Mouse (Mus musculus): ENCODE results near the gene Lmo4. TPM values are rescaled to one million over a fixed set of nuclear protein-coding genes. Genes with fewer than 3 reads are reported as not detected.
A peak's percentile ranks its signal among the peaks of the same experiment; 100 is the strongest.

The Lmo4 gene
- total and polyA plus RNA-seq, 3 experiments, result 46.3 to 64.0 (median 57.6) TPM

DNA sequence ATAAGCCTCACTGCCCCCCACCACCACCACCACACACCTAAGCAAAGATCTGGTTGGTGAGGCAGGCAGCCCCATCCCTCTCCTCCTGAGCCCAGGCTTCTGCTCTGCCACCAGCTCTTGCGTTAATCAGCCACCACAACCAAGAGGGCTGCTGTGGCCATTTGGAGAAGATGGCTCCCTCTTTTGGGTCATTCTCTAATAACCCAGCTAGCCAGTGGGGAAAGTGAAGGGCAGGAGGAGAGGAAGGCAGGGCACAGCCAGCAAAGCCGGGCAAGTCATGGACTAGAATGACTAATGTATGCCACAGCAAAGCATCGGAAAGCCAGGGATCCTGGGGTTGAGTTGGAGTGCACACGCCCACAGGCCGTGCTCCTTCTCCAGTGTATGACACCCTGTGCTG is 49.3 kb upstream of the Lmo4 start (continued):
- no peak for TF ChIP-seq EP300 (IDR thresholded peaks at IDR 0.05; ENCODE audit: low read length)

DNA sequence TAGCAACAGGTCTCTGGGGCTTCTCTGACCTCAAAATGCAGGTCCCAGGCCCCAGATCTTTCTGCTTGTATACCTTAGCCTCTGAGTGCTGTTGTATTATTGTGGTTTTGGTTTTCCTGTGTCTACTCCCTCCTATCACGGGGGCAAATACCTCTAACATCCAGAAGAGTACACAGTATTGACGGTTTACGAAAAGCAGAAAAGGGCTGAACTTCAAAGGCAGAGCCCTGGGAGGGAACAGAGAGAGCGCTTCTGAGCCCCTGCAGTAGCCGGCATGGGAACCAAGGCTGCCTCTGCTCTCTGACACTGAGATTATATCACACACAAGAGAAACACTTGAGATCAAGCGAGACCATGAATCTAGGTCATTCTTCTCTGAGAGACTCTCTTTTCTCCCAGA is 48.0 kb upstream of the Lmo4 start:
- Histone ChIP-seq H3K9ac (ENCODE audit: insufficient read depth, low read depth) (no peak overlapping the region), H3K4me2 (ENCODE audit: insufficient read depth, low read depth, poor library complexity, severe bottlenecking) (no peak overlapping the region), H3K4me3 (replicated peaks in 1 of 3; ENCODE audit: low read depth in 2 of 3, low read length in 2 of 3, poor library complexity in 1 of 3) (no peak overlapping the region), H3K9me3 (replicated peaks; ENCODE audit: low read length) (no peaks in the 10 kb centered on the region), H3K36me3 (replicated peaks in 1 of 2; ENCODE audit: control insufficient read depth in 1 of 2, insufficient read depth in 1 of 2, low read length in 1 of 2) (no peaks in the 10 kb centered on the region), H3K27ac (ENCODE audit: insufficient read depth, low read depth) (no peak overlapping the region), H3K27me3 (replicated peaks) (no peaks in the 10 kb centered on the region), H3K4me1 (ENCODE audit: control insufficient read depth in 1 of 2, insufficient read depth in 2 of 2) (peaks cover 5 to 13% of the 10 kb centered on the region in 2 experiments), H3K79me2 (replicated peaks; ENCODE audit: control insufficient read depth, extremely low read depth, insufficient read depth, poor library complexity, severe bottlenecking) (no peaks in the 10 kb centered on the region)
- in situ Hi-C loops (cut with MboI; ENCODE audit: low pct_ligation_motif_present, low pct_unique_long_range_greater_than_20kb, low sequenced_read_pairs) (no loop called here), dilution Hi-C loops (cut with MboI; ENCODE audit: extremely low pct_ligation_motif_present, extremely low pct_unique_long_range_greater_than_20kb, low sequenced_read_pairs) (no loop called here)
- no peak for DNase-seq (ENCODE audit: extremely low read depth)
- TF ChIP-seq ZKSCAN1 (IDR thresholded peaks at IDR 0.05; ENCODE audit: borderline replicate concordance, low read depth, low read length) (no peak), SIN3A (IDR thresholded peaks at IDR 0.05; ENCODE audit: low read length) (no peak), BHLHE40 (IDR thresholded peaks at IDR 0.05; ENCODE audit: low read depth, low read length) (no peak), RCOR1 (conservative IDR thresholded peaks at IDR 0.05; ENCODE audit: low read depth, low read length) (no peak), SMC3 (IDR thresholded peaks at IDR 0.05; ENCODE audit: low read depth, low read length) (no peak), HCFC1 (IDR thresholded peaks at IDR 0.05; ENCODE audit: low read depth, low read length) (no peak), JUN (IDR thresholded peaks at IDR 0.05; ENCODE audit: insufficient read depth, low read depth, low read length) (no peak)

DNA sequence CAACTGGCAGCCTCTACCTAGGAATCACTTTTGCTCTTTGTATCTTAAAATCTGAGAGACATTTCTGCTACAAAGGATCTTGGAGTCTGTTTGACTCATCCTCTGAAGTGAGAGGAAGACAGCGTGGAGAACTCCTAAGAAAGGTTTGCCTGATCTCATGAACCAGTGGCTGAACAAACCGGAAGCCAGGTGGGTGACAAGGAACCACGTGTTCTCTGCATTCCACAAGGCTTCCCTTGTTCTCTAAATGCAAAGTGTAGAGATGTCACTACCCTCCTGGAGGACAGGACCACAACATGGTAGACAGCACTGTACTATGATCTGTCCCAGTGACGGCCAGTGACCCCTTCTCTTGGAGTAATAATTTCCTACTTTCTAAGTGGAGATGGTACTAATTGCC is 47.1 kb upstream of the Lmo4 start:
- TF ChIP-seq MAX (IDR thresholded peaks at IDR 0.05; ENCODE audit: low read length) (peak; percentile 66), EP300 (IDR thresholded peaks at IDR 0.05; ENCODE audit: low read length) (no peak)
- H3K4me3 ChIP-seq (replicated peaks in 1 of 3; ENCODE audit: low read depth in 2 of 3, low read length in 2 of 3, poor library complexity in 1 of 3), result no peak overlapping the region
- H3K79me2 ChIP-seq (replicated peaks; ENCODE audit: control insufficient read depth, extremely low read depth, insufficient read depth, poor library complexity, severe bottlenecking), result no peaks in the 10 kb centered on the region
- H3K36me3 ChIP-seq (replicated peaks in 1 of 2; ENCODE audit: control insufficient read depth in 1 of 2, insufficient read depth in 1 of 2, low read length in 1 of 2), result no peaks in the 10 kb centered on the region
- dilution Hi-C loops (cut with MboI; ENCODE audit: extremely low pct_ligation_motif_present, extremely low pct_unique_long_range_greater_than_20kb, low sequenced_read_pairs) (no loop called here), in situ Hi-C loops (cut with MboI; ENCODE audit: low pct_ligation_motif_present, low pct_unique_long_range_greater_than_20kb, low sequenced_read_pairs) (no loop called here)
- DNase-seq (ENCODE audit: extremely low read depth), result no peak
- no peaks in the 10 kb centered on the region for H3K9me3 ChIP-seq (replicated peaks; ENCODE audit: low read length)
- H3K4me2 ChIP-seq (ENCODE audit: insufficient read depth, low read depth, poor library complexity, severe bottlenecking), result no peak overlapping the region
- no peaks in the 10 kb centered on the region for H3K27me3 ChIP-seq (replicated peaks)
- no peak overlapping the region for H3K9ac ChIP-seq (ENCODE audit: insufficient read depth, low read depth)
- no peak overlapping the region for H3K27ac ChIP-seq (ENCODE audit: insufficient read depth, low read depth)
- H3K4me1 ChIP-seq (ENCODE audit: control insufficient read depth in 1 of 2, insufficient read depth in 2 of 2), result peaks cover 2 to 8% of the 10 kb centered on the region in 2 experiments; a peak in 2 of 4 replicates

DNA sequence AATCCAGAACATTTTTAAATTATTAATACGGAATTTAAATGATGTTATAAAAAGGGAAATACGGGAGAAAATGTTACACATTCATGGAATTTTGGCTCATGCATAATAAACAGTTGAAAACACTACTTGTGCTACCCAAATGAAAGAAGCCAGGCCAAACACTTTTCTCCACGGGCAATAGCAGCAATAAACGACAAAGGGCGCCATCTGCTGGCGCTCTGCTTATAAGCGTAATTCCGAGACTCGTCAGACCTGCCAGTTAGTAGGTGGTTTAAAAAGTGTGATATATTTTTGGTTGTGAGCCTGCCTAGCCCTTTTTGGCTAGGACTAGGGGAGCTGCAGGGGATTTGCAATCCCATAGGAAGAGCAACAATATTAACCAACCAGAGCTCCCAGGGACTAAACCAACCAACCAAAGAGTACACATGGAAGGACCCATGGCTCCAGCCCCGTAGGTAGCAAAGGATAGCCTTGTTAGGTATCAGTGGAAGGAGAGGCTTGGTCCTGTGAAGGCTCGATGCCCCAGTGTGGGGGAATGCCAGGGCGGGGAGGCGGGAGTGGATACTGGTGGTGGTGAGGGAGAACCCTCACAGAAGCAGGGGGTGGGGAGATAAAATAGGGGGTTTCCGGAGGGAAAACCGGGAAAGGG is 37.1 kb upstream of the Lmo4 start:
- DNase-seq (ENCODE audit: extremely low read depth), result peak; percentile 93
- Histone ChIP-seq H3K4me3 (replicated peaks in 1 of 3; ENCODE audit: low read depth in 2 of 3, low read length in 2 of 3, poor library complexity in 1 of 3) (no peak overlapping the region), H3K27ac (ENCODE audit: insufficient read depth, low read depth) (no peak overlapping the region), H3K36me3 (replicated peaks in 1 of 2; ENCODE audit: control insufficient read depth in 1 of 2, insufficient read depth in 1 of 2, low read length in 1 of 2) (no peaks in the 10 kb centered on the region), H3K27me3 (replicated peaks) (no peaks in the 10 kb centered on the region), H3K9ac (ENCODE audit: insufficient read depth, low read depth) (no peak overlapping the region), H3K79me2 (replicated peaks; ENCODE audit: control insufficient read depth, extremely low read depth, insufficient read depth, poor library complexity, severe bottlenecking) (no peaks in the 10 kb centered on the region), H3K9me3 (replicated peaks; ENCODE audit: low read length) (no peaks in the 10 kb centered on the region), H3K4me1 (ENCODE audit: control insufficient read depth in 1 of 2, insufficient read depth in 2 of 2) (peaks cover 2 to 7% of the 10 kb centered on the region in 2 experiments), H3K4me2 (ENCODE audit: insufficient read depth, low read depth, poor library complexity, severe bottlenecking) (peak overlapping the region; percentile 14)
- TF ChIP-seq SMC3 (IDR thresholded peaks at IDR 0.05; ENCODE audit: low read depth, low read length), result peak; percentile 99
- no peak for TF ChIP-seq UBTF (IDR thresholded peaks at IDR 0.05; ENCODE audit: low read depth, low read length)
- 0 out of 2 replicates have a peak, but pooled peaks have one; percentile 25 for TF ChIP-seq TCF12 (IDR thresholded peaks at IDR 0.05; ENCODE audit: low read depth, low read length)
- TF ChIP-seq ZKSCAN1 (IDR thresholded peaks at IDR 0.05; ENCODE audit: borderline replicate concordance, low read depth, low read length), result peak; percentile 85
- peak; percentile 97 for TF ChIP-seq ZC3H11A (IDR thresholded peaks at IDR 0.05; ENCODE audit: low read depth, low read length)
- TF ChIP-seq GABPA (IDR thresholded peaks at IDR 0.05; ENCODE audit: insufficient replicate concordance, low read depth, low read length), result no peak
- 0 out of 2 replicates have a peak, but pooled peaks have one; percentile 31 for TF ChIP-seq MAZ (IDR thresholded peaks at IDR 0.05; ENCODE audit: low read depth, low read length)
- TF ChIP-seq TBP (conservative IDR thresholded peaks at IDR 0.05; ENCODE audit: low read depth, low read length), result 0 out of 2 replicates have a peak, but pooled peaks have one; percentile 18
- peak; percentile 42; the same call in 1 of the 2 replicates for TF ChIP-seq IRF4 (IDR thresholded peaks at IDR 0.05; ENCODE audit: low read depth, low read length)
- TF ChIP-seq CTCF (conservative IDR thresholded peaks at IDR 0.05 in 1 of 2, IDR thresholded peaks at IDR 0.05 in 1 of 2; ENCODE audit: low read depth in 2 of 2, low read length in 2 of 2), result peak; percentile 85 to 99
- 0 out of 2 replicates have a peak, but pooled peaks have one; percentile 27 for TF ChIP-seq ZMIZ1 (IDR thresholded peaks at IDR 0.05; ENCODE audit: low read depth, low read length)
- TF ChIP-seq MAX (IDR thresholded peaks at IDR 0.05; ENCODE audit: low read length), result no peak
- TF ChIP-seq MYC (IDR thresholded peaks at IDR 0.05; ENCODE audit: low read depth, low read length), result 0 out of 2 replicates have a peak, but pooled peaks have one; percentile 32
- no peak for TF ChIP-seq ZNF384 (IDR thresholded peaks at IDR 0.05; ENCODE audit: low read depth, low read length)
- in situ Hi-C loops (cut with MboI; ENCODE audit: low pct_ligation_motif_present, low pct_unique_long_range_greater_than_20kb, low sequenced_read_pairs), result loop anchor here (25.0 kb wide), 1 partner anchor 655 kb away; no protein-coding TSS in a partner anchor
- dilution Hi-C loops (cut with MboI; ENCODE audit: extremely low pct_ligation_motif_present, extremely low pct_unique_long_range_greater_than_20kb, low sequenced_read_pairs), result no loop called here

Data from CH12.LX (cell line).